Mouse (Mus musculus) bone marrow macrophage, adult 2 months (primary cell): Measurements from ENCODE around the gene Nat8f4. TPM values are rescaled to one million over a fixed set of nuclear protein-coding genes. Genes with fewer than 3 reads are reported as not detected.
"Not testable (repeated sequence)": the region's sequence is repeated elsewhere in the genome, so short reads cannot be mapped to it uniquely, and the experiment has no call there.

ENCODE experiments used
- H3K27ac ChIP-seq: 2 replicates; pipeline ENCODE4 v1.5.1; 2012; ENCODE audit warnings: low read depth, low read length; ENCODE audit not compliant: insufficient read depth
- H3K4me1 ChIP-seq: 2 replicates; pipeline ENCODE4 v1.6.1; 2012; ENCODE audit warnings: low read length; ENCODE audit not compliant: control insufficient read depth, insufficient read depth
- H3K4me3 ChIP-seq: 2 replicates; pipeline ENCODE4 v1.5.1; 2012; ENCODE audit warnings: mild to moderate bottlenecking, low read length, moderate library complexity; ENCODE audit not compliant: insufficient read depth
- CTCF ChIP-seq: IDR thresholded peaks from 2 replicates; pipeline ENCODE4 v1.5.1; 2012; ENCODE audit warnings: low read depth, mild to moderate bottlenecking, low read length, moderate library complexity
- POLR2A ChIP-seq: IDR thresholded peaks from 2 replicates; pipeline ENCODE4 v1.6.1; 2012; ENCODE audit warnings: mild to moderate bottlenecking, low read depth, low read length, borderline replicate concordance
- polyA plus RNA-seq: library from polyadenylated mRNA; stranded (reverse); fragments of >200 nt; gene quantifications from 2 replicates; pipeline ENCODE4 v1.2.4, GENCODE M21; 2012; ENCODE audit not compliant: missing spikeins, insufficient read depth, insufficient read length

The Nat8f4 gene
- polyA plus RNA-seq, result 0.86 and 0.87 TPM in 2 replicates

GRCm38 (mm10) chr6:85904642-85905061, at the start of gene Nat8f4:
TSS of gene Nat8f4 (minus strand) at chr6:85904884.
- H3K27ac ChIP-seq, H3K4me1 ChIP-seq: not testable (repeated sequence)
- TF ChIP-seq CTCF, result peak; percentile 69
- H3K4me3 ChIP-seq, result peak within 1 kb of the TSS; percentile 49

DNA sequence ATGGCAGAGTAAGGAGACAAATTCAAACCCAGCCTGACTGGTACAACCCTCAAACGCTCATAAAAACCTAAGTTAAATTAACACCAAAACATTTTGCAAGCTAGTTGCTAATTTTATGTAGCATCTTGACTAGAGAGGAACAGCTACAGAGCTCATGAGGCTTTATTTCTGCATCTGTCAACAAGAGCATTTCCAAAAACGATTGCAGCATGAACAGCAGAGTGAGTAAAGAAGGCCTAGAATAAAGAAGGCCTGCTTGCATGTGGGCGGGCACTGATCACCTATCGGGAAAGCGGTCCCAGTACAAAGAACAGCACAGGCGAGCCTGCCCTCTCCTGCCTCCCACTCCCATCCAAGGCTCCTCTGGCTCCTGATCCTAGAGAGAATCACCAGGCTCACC, 43.9 kb upstream of the Nat8f4 start:
- H3K27ac ChIP-seq, result no peak overlapping the region
- no peak overlapping the region for H3K4me3 ChIP-seq
- H3K4me1 ChIP-seq, result no peaks in the 10 kb centered on the region
- no peak for TF ChIP-seq CTCF
- TF ChIP-seq POLR2A, result no peak

DNA sequence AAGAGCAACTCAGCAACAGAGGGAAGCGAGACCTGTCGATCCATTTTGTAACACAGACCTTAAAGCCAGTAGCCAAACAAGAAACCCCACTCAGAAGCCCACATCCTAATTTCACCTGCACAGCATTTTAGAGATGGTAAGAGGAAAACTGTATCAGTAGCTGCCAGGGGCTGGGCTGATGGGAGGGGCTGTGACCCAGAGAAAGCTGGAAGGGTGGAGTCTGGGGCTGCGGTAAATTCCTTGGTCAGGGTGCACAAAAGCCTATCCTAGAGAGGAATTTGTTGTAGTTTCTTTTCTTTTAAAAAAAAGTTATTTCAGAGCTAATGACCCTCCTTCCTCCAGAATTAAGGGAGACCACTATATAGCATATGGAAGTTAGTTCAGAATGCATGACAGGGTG, 37.8 kb upstream of the Nat8f4 start:
- TF ChIP-seq CTCF (no peak), POLR2A (no peak)
- Histone ChIP-seq H3K4me3 (no peak overlapping the region), H3K27ac (no peak overlapping the region), H3K4me1 (peaks cover 3% of the 10 kb centered on the region)

DNA sequence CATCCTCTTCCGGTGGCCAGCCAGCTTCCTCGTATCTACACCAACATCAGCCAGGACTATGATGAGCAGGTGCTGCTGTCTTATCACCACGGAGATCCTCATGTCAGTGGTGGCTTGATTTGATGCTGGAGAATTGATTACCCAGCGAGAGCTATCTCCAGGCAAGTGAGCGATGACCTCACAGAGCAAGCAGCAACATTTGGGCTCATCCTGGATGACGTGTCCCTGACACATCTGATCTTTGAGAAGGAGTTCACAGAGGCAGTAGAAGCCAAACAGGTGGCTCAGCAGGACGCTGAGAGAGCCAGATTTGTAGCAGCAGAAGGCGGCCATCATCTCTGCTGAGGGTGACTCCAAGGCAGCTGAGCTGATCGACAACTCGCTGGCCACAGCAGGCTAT, 34.0 kb upstream of the Nat8f4 start:
- H3K4me1 ChIP-seq, result peaks cover 5% of the 10 kb centered on the region
- no peak for TF ChIP-seq CTCF
- no peak for TF ChIP-seq POLR2A
- H3K27ac ChIP-seq, result no peak overlapping the region
- no peak overlapping the region for H3K4me3 ChIP-seq

DNA sequence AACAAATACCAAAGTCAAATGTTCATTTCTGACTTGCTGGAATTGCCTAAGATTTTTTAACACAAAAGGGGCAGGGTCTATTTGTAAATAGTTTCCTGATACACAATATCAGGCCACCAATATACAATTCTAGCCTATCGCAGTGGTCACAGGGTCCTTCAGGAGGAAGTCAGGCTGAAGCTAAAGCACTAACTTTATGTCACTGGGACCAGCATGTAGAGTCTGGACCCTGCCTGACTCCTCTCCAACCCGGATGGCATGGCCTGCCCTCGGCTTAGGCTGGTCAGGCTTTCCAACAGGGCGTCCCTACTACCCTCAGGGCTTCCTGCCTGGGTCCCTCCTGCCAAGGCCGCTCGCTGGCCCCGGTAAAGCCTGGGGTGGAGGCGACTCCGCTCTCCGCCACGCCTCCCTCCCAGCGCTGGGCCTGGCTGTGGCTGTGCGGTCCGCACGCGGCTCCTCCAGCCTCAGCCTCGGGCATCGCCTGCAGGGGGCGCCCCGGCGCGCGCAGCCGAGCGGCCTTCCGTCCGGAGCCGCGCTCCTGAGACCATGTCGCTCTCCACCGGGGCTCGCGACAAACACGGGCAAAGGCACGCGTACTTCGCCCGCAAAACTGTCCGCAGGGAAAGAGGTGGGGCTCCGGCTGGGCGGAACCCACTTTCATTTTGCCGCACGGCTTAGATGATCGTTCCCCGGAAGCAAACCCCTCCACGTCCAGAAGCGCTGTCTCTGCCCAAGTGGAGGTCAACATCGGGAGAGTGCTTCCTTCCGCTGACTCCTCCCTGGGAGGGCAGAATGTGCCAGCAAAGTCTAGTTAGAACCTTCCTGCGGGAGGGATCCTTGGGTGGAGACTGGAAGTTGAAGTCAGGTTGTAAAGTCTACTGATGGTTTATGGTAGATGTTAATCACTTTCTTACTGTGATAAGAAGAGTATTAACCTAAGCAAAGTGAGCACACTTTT, 32.1 kb upstream of the Nat8f4 start:
- peak overlapping the region; percentile 62 for H3K4me3 ChIP-seq
- not testable (repeated sequence) for H3K4me1 ChIP-seq
- peak overlapping the region; percentile 68 for H3K27ac ChIP-seq

- Histone ChIP-seq H3K4me3 (no peak overlapping the region), H3K27ac (no peak overlapping the region), H3K4me1 (peaks cover 5% of the 10 kb centered on the region)
- TF ChIP-seq CTCF (no peak), POLR2A (no peak)
Observed at GRCm38 (mm10) chr6:85935646-85936045, 31.0 kb upstream of the Nat8f4 start.

DNA sequence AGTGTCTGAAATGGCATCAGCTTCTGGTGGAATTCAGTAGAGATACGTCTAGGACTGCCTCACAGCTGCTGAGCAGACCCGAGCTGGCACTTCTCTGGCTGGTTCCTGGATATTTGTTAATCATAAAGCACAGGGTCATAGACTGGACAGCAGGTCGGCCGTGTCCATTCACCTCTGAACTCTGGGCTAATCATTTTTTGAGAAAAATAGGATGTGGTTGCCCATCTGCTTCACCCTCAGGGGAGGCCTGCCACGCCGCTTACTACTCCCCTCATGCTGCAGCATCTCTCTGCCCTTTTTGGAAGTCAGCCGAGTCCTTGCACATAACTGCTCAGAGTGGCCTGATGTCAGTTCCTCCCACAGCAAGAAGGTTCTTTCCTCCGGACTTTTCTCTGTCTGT, 29.4 kb upstream of the Nat8f4 start:
- no peak for TF ChIP-seq POLR2A
- TF ChIP-seq CTCF, result no peak

DNA sequence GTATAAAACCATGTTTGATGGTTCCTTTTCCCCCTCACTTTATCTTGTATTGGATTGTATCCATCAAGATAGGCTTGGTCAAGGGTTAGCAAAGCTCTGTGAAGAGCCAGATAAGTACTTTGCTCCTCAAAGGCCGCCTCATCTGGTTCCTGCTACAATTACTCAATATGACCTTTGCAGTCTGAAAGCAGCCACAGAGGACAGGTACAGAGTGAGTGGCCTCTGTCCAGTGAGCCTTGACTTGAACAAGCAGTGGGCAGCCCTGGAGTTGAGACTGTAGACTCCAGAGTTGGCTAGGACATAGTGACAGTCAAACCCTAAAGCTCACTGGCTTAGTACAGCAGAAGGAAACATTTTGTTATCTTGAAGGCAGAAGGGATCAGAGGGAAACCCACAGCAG, 24.6 kb upstream of the Nat8f4 start:
- Histone ChIP-seq H3K4me1 (no peaks in the 10 kb centered on the region), H3K4me3 (no peak overlapping the region), H3K27ac (no peak overlapping the region)
- TF ChIP-seq CTCF, result no peak
- TF ChIP-seq POLR2A, result no peak

More for the DNA sequence above, 29.4 kb upstream of the Nat8f4 start:
- H3K4me1 ChIP-seq, result peaks cover 5% of the 10 kb centered on the region
- no peak overlapping the region for H3K4me3 ChIP-seq
- no peak overlapping the region for H3K27ac ChIP-seq

GRCm38 (mm10) chr6:85927476-85928464, 23.1 kb upstream of the Nat8f4 start:
- Histone ChIP-seq H3K4me1 (no peaks in the 10 kb centered on the region), H3K4me3 (no peak overlapping the region), H3K27ac (no peak overlapping the region)
- no peak for TF ChIP-seq CTCF
- no peak for TF ChIP-seq POLR2A

GRCm38 (mm10) chr6:85926709-85927108, 22.0 kb upstream of the Nat8f4 start:
- H3K4me3 ChIP-seq, result no peak overlapping the region
- H3K27ac ChIP-seq, result no peak overlapping the region
- TF ChIP-seq POLR2A, result no peak
- no peak for TF ChIP-seq CTCF
- no peaks in the 10 kb centered on the region for H3K4me1 ChIP-seq
